Mouse (Mus musculus): ENCODE measurements at regions not wholly inside any gene's neighbourhood (a gene's known extent, or its start where the extent isn't known, plus 50 kb on each side); places are given as distances from the start of the nearest gene placed in this dataset.

DNA sequence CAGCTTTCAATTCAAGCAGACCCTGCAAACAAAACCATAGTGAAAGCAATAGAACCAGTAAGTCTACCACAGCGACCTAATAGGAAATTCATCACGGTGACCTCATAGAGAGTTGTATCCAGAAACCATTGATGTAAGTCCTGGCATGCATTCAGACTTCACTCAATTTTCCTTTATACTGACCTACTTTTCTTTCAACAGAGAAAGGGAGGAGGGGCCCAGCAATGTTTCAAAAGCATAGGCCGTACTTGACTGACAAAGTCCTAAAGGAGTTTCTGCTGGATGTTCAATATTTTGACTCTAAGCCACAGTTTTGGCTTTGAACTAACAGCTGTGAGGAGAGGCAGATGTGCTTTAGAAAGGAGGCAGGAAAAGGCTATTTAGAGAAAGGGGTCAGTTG is 88.4 kb downstream of the AI593442 start:
- no peak for DNase-seq (ENCODE audit: low spot score)

GRCm38 (mm10) chr9:52574066-52574465 is 105.5 kb downstream of the AI593442 start:
- no peak for DNase-seq (ENCODE audit: low spot score)

- DNase-seq (ENCODE audit: low spot score): no peak
Observed at GRCm38 (mm10) chr9:52551577-52552281, 127.9 kb downstream of the AI593442 start.

GRCm38 (mm10) chr9:52546071-52546470 is 133.5 kb downstream of the AI593442 start:
- no peak for DNase-seq (ENCODE audit: low spot score)

DNA sequence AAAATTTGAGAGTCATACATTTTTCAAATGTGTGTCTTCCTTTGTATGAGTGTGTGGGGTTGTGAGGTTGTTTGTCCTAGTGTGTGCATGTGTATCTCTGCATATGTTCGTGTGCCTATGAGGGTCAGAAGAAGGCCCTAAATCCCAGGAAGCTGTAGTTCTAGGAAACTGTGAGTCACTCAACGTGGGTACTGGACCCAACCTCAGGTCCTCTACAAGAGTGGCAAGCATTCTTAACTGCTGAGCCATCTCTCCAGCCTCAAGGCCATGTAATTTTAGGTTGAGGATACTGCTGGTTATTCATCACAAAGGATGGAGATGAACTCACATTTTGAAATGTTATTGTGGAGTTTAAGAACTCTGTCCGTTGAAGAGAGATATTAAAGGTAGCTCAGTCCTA is 140.5 kb downstream of the AI593442 start:
- no peak for DNase-seq (ENCODE audit: low spot score)

GRCm38 (mm10) chr9:52529444-52529915 is 150.1 kb downstream of the AI593442 start:
- no peak for DNase-seq (ENCODE audit: low spot score)

- no peak for DNase-seq (ENCODE audit: low spot score)
Observed at GRCm38 (mm10) chr9:52500487-52500886, 179.1 kb downstream of the AI593442 start.

- DNase-seq (ENCODE audit: low spot score): no peak
Observed at GRCm38 (mm10) chr9:52495483-52496270, 183.9 kb downstream of the AI593442 start.

- DNase-seq (ENCODE audit: low spot score): peak; percentile 8
Observed at GRCm38 (mm10) chr9:52492947-52493505, 186.6 kb downstream of the AI593442 start.

- DNase-seq (ENCODE audit: low spot score): no peak
Observed at GRCm38 (mm10) chr9:52473555-52474196, 205.9 kb downstream of the AI593442 start.

DNA sequence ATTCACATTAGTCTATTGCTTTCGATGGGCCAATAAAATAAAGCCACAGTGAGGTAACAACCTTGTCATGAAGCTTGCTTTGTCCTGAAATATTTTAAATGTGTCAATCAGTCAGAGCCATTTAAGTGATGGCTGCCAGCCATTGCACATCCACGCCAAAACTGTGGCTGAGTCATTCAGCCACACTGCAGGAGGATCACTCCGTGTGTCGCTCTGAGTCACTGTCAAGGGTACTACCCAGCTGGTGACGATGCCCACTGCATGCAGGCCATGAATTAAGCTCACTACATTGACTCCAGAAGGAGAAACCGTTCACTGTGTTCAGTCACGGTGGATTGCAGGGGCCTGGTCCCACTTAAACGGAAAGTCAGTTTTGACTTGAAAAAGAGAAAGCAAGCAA is 206.7 kb downstream of the AI593442 start:
- DNase-seq (ENCODE audit: low spot score): no peak

- DNase-seq (ENCODE audit: low spot score): no peak
Observed at GRCm38 (mm10) chr9:52458518-52458917, 221.1 kb downstream of the AI593442 start.

DNA sequence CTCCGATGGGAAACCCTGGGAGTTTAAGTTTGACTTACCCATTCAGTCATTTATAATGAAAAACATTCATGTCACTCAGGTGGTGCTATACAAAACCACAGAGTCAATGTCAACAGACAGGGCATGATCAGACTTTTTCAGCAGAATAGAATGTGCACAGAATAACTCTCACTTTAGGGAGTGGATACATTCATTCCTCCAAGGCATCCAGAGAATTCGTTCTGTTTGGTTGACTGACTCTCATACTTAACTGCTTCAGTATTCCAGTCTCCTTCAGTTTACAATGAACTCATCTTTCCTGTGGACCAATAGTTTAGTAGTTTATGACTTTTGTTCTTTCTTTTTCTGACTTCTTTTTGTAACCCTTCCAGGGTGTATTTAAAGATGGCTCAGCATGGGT is 225.1 kb downstream of the AI593442 start:
- no peak for DNase-seq (ENCODE audit: low spot score)

- no peak for DNase-seq (ENCODE audit: low spot score)
Observed at GRCm38 (mm10) chr9:52451792-52452191, 227.8 kb downstream of the AI593442 start.

DNA sequence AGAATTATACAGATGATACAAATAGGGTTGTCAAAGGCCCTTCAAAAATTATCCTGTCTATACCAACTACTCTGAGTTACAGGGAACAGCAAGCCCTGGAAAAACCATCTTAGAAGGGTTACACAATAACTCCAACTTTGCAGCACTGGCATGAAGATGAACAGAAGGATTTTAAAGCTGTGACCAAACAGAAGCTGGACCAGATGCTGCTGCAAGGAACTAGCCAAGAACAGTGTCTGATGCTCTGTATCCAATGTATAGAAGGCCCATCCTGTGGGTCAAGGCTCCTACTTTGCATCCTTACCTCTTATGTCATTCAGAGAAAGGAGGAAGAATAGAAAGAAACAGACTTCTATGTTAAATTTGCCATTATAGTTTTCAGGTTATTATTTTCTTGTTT is 231.3 kb downstream of the AI593442 start:
- no peak for DNase-seq (ENCODE audit: low spot score)

GRCm38 (mm10) chr9:52443228-52443627 is 236.4 kb downstream of the AI593442 start:
- DNase-seq (ENCODE audit: low spot score): no peak

DNA sequence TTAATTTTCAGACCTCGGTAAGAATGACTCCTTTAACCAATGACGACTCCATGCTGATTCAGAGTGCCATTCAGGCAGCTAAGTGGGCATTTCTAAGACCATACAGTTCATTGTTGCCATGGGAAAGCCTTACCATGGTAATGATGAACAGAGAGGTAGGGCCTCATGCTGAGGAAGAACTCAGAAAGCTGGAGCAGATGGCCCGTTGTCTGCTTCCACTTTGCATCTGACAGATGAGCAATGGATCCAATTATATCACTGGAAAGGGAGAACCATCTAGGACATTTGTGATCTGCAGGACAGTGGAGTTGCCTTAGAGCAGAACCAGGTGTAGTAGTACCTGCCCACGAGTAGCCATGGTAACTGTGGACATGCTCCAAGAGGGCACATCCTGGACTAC is 245.4 kb downstream of the AI593442 start:
- DNase-seq (ENCODE audit: low spot score): no peak

GRCm38 (mm10) chr9:52425413-52425812 is 254.2 kb downstream of the AI593442 start:
- DNase-seq (ENCODE audit: low spot score): no peak

- DNase-seq (ENCODE audit: low spot score): no peak
Observed at GRCm38 (mm10) chr9:52422622-52423021, 254.2 kb upstream of the Zc3h12c start.

- no peak for DNase-seq (ENCODE audit: low spot score)
Observed at GRCm38 (mm10) chr9:52415706-52416105, 247.3 kb upstream of the Zc3h12c start.

DNA sequence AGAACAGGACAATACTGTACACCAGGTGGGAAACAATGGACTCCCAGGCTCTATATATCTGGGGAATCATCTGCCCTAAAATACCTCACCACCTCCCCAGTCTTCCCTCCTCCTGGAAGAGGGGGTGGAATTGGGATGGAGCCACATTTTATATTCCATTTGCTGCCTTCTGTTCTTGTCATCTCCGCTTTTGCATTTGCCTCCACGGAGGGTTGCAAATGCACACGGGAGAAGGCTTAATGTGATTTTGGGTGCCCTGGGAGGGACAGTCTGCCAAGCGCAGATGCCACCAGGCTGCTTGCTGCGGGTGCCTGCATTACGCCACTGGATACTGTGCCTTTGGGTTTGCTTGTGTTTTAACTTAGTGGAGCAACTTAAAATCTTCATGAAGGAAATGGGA is 239.5 kb upstream of the Zc3h12c start:
- no peak for DNase-seq (ENCODE audit: low spot score)

DNA sequence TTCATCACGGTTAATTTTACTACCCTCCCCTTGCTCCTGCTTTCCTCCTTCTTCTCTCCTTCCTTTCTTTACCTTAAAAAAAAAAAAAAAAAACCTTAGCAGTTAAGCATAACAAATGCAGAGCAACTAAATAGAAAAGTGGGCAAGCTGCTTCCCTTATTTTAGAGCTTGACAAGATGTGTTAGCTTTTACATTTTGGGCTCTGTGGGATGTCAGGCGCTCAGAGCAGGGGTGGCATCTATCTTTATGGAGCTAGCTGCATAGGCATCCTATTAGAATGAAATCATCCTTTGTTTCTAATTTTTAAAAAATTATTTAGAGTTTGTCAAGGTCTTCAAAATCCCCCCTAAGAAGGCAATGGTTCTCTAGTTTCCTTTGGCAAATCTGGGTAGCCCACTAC is 234.1 kb upstream of the Zc3h12c start:
- DNase-seq (ENCODE audit: low spot score): no peak

GRCm38 (mm10) chr9:52379031-52379430 is 210.7 kb upstream of the Zc3h12c start:
- DNase-seq (ENCODE audit: low spot score): no peak

Data from testis, postnatal 14 days (tissue).